Mouse (Mus musculus): ENCODE results near the gene Slc16a11.
"Not testable (repeated sequence)": the region's sequence is repeated elsewhere in the genome, so short reads cannot be mapped to it uniquely, and the experiment has no call there.

The Slc16a11 gene

GRCm38 (mm10) chr11:70212423-70212822 is at the start of gene Slc16a11:
TSS of gene Slc16a11 (plus strand) at chr11:70212752.
- DNase-seq (ENCODE audit: low spot score), result no peak

DNA sequence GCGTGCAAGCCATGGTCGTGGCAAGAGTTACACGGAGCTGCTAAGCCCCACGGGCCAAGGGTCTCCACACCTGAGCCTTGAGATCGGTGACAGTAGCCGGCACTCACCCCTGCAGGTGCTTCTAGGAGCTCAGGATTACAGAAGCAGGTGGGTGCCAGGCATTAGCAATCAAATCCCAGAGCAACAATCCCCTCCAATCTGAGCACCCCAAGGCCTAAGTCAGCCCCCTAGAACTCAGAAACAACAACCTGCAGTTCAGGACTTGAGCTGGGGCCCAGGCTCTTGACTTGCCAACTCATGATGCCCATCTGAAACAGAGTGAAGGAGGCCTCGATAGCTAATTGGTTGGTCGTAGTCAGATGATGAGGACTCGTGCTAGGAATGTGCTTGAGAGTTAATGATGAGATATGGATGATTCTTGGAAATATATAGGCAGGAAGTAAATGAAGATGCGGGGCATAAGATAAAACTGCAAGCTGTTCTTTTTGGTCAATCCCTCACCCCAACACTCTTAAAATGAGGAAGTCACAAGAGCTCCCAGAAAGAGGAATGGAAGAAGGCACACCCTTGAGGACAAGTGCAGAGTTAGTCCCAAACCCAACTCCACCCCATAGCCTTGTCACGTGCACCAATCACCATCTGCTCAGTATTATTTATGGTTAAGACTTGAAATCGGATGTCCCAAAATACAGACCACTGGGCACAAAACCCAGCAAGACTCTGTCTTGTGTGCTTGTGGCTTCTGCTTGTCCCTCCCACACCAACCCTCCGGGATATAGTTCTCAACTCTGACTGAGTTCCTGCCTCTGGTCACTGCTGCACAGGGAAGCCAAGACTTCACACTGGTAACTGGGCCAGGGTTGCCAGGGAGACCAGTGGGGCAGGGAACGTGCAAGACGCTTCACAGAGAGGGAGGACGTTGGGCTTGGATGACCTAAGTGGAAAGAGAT is 46.3 kb upstream of the Slc16a11 start:
- no peak for DNase-seq (ENCODE audit: low spot score)

GRCm38 (mm10) chr11:70168136-70168535 is 44.4 kb upstream of the Slc16a11 start:
- no peak for DNase-seq (ENCODE audit: low spot score)

DNA sequence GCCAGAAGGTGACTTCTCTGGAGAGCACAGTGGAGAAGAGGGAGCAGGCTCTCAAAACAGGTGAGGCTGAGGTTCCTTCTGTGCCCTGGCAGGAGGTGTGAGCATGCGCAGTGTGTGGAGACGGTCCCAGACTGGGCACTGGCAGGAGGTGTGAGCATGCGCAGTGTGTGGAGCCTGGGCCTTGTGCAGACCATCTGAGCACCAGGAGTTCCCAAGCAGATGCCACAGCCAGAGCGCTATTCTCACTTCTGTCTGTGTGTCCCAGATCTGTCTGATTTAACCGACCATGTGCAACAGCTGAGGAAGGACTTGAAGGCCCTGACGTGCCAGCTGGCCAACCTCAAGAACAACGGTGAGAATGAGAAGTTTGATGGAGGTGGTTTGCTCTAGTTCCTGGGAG is 43.1 kb upstream of the Slc16a11 start:
- DNase-seq (ENCODE audit: low spot score), result not testable (repeated sequence)

DNA sequence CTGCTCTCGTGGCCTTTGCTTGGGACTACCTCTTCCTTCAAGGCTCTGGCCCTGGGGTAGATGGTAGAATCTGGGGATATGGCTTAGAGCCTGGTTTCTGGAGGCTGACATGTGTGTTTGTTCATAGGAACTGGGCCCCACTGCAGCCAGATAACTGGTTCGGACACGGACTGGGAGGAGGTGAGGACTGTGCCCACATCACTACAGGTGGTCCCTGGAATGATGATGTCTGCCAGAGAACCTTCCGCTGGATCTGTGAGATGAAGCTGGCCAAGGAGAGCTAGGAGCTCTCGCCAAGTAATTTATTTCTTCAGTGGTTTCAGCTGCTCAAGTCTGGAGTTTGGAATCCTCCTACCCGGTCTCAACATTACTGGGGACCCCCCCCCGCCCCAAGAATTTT is 42.3 kb upstream of the Slc16a11 start:
- no peak for DNase-seq (ENCODE audit: low spot score)

DNA sequence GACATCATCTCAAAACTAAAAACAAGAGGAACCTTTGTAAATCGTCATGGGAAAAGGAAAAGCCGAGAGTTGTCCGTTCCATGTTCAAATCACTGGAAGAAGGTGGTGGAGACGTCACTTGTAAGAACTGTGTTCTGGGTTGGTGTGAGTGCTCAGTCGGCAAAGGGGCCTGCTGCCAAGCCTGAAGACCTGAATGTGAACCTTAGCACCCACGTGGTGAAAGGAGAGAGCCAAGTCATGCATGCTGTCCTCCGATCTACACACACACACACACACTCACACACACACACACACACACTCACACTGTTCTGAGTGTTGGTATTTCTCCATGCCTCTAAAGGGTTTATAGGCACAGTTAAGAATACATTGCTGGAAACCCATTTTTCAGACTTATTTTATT is 41.4 kb upstream of the Slc16a11 start:
- DNase-seq (ENCODE audit: low spot score), result no peak

DNA sequence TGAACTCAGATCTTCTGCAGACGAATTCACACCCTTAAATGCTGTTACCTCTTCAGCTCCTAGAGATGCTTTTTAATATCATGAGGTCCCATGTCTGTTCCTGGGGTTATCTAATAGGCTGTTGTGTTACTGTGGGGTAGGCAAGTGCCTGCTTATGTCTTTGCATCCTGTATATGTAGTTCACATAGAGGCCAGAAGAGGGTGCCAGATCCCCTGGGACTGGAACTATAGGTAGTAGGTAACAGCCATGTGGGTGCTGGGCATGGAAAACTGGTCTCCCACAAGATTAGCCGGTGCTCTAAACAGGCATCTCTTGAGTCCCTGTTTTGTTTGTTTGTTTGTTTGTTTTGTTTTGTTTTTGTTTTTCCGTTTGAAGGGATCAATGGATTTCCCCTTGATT is 40.7 kb upstream of the Slc16a11 start:
- no peak for DNase-seq (ENCODE audit: low spot score)

DNA sequence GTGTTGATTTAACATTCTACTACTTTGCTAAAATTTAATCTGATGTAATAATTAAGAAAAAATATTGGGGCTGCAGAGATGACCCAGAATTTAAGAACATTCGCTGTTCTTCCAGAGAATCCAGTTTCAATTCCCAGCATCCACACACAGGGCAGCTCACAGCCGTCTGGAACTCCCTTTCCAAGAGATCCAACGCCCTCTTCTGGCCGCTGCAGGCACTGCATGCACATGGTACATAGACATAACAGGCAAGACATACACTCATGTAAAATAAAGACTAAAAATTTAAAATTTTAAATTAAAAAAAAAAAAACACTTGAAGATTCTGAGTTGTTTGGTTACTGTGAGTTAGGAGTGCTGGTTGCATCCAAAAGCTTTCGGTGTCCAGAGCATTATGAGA is 40.3 kb upstream of the Slc16a11 start:
- DNase-seq (ENCODE audit: low spot score), result no peak

- DNase-seq (ENCODE audit: low spot score), result no peak
These were observed 38.1 kb upstream of the Slc16a11 start for GRCm38 (mm10) chr11:70174491-70174890.

DNA sequence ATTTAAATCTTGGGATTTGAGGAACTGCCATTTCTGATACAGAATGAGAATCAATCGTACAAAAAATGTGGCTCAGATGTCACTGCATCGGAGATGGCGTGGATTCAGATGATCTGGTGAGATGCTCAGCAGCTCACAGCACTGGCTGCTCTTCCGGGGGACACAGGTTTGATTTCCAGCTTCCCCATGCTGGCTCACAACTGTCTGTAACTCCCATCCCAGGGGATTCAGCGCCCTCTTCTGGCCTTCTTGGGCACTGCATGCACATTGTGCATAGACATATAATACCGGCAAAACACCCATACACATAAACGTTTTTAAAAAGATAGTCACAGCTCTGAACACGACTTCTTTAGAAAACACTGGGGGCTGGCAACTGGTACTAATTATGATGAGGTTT is 34.9 kb upstream of the Slc16a11 start:
- no peak for DNase-seq (ENCODE audit: low spot score)

GRCm38 (mm10) chr11:70178311-70178710 is 34.2 kb upstream of the Slc16a11 start:
- no peak for DNase-seq (ENCODE audit: low spot score)

DNA sequence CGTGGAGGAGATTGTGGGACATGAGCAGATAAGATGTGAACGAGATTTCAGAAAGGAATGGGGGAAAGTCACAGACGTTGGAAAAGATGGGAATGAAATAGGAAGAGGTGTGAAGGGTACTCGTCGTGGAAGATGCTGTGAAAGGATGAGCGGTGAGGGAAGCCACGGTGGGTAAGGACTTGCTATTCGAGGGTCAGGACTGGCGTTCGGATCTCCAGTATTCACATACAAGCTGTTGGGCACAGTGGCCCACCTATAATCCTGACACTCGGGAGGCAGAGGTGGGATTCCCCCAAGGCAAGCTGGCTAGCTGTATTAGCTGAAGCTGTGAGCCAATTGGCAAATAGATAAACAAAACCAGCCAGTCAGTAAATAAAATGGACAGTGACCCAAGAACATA is 33.8 kb upstream of the Slc16a11 start:
- DNase-seq (ENCODE audit: low spot score), result no peak

- no peak for DNase-seq (ENCODE audit: low spot score)
These were observed 33.2 kb upstream of the Slc16a11 start for GRCm38 (mm10) chr11:70179401-70179800.

DNA sequence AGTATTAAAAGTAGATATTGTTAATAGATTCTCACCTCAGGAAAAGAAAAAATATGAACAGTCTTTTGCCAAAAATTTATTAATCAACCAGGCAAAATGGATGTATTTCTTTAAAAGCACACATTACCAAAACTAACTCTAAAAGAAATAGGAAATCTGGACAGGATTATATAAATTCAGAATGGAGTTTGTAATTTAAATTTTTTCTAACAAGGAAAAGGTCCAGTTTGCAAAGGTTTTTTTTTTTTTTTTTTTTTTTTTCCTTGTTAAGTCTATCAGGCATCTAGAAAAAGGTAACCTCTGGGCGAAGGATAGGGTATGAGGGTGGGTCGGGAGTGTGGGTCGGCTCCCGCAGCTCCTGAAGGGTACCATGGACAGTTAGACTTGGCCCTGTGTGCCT is 32.1 kb upstream of the Slc16a11 start:
- DNase-seq (ENCODE audit: low spot score), result no peak

GRCm38 (mm10) chr11:70185120-70185519 is 27.4 kb upstream of the Slc16a11 start:
- DNase-seq (ENCODE audit: low spot score), result no peak

DNA sequence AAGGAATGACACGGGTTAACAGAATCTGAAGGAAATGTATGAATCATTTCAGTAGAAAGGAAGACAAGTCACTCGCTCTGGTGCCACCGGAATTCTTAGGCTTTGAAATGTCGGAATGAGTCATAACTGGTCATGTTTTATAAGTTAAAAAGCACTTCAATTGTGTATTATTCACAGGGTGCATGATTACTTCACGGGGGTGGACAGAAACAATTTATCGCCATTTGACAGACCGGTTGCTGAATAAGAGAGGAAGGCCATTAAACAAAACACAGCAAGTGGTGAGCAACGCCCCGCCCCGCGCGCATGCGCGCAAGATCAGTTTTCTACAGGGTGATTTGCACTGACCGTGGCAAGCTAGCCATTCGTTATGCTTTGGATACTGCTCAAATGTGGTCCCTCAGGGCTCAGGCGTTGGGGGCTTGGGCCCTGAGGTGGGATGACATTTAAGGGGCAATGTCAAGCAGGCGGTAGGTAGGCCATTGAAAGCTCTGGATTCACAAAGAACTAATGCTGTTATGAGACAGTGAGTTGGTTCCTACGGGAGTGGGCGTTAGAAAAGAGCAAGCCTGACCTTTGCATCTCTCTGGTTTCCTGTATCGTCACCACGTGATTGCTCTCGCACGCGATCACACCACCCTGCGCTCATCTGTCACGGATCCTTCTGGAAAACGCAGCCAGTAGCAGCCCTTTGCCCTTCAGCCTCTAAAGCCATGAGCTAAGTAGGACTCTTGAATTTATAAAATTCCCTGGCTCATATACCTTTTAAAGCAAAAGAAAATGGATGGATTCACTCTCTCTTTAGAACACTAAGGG is 23.0 kb upstream of the Slc16a11 start:
- no peak for DNase-seq (ENCODE audit: low spot score)

- no peak for DNase-seq (ENCODE audit: low spot score)
These were observed 21.4 kb upstream of the Slc16a11 start for GRCm38 (mm10) chr11:70191188-70191587.

DNA sequence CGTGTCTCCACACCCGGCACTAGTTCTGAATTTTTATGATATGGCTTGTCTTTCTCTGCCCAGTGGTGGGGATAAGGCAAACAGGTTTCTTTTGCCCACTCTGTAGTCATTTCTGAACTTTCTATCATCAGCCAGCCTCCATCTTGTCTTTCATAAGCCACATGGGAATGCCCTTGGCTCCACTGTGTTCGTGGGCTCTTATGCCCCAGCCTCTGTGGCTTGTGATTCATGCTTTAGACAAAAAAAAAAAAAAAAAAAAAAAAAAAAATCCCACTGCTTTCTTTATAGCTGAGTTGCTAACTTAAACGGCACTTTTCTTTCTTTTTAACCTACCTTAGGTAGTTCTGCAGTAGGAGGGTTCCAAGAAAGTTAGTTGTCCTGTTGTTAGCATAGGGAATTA is 20.4 kb upstream of the Slc16a11 start:
- no peak for DNase-seq (ENCODE audit: low spot score)

GRCm38 (mm10) chr11:70193354-70194285 is 18.9 kb upstream of the Slc16a11 start:
- no peak for DNase-seq (ENCODE audit: low spot score)

DNA sequence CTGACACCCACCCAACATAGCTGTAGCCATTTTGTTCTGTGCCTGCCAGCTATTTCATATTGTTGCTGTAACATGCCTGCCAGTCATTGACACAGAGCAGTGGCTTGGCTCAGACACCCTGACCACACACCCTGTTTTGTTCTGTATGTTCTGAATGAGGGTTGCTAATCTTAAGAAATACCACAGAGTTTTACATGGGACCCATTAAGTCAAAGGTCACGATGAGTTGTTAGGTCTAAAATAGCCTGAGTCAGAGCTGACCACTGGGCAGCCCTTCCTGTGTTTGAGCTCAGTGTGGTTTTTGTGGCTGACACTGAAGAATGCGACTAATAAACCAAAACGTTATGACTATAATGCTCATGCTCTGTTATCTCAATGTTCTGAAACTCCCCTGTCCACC is 14.2 kb upstream of the Slc16a11 start:
- no peak for DNase-seq (ENCODE audit: low spot score)

GRCm38 (mm10) chr11:70199107-70199506 is 13.4 kb upstream of the Slc16a11 start:
- no peak for DNase-seq (ENCODE audit: low spot score)

- no peak for DNase-seq (ENCODE audit: low spot score)
These were observed 12.4 kb upstream of the Slc16a11 start for GRCm38 (mm10) chr11:70200036-70200608.
